Mouse (Mus musculus) embryonic stem cell, embryonic (primary cell): ENCODE results near the gene Wdr89.
"Not testable (repeated sequence)": the region's sequence is repeated elsewhere in the genome, so short reads cannot be mapped to it uniquely, and the experiment has no call there.

Experiments
- CTCF ChIA-PET, 4 experiments: fragments of 300-600 bp in 2 of 4; fragments of 350-600 bp in 2 of 4; sonication (Branson Sonifier 250); formaldehyde crosslinking; loops; one replicate each; lab custom pipeline; 2022; ENCODE audit warnings: inconsistent platforms in 2 of 4; lab: Charles Lee
- POLR2A ChIA-PET, 4 experiments: fragments of 300-600 bp in 2 of 4; fragments of 350-600 bp in 2 of 4; sonication (Branson Sonifier 250); formaldehyde crosslinking; loops; one replicate each; lab custom pipeline; 2022; ENCODE audit warnings: antibody characterized with exemption in 4 of 4, inconsistent platforms in 1 of 4; lab: Charles Lee

The Wdr89 gene

DNA sequence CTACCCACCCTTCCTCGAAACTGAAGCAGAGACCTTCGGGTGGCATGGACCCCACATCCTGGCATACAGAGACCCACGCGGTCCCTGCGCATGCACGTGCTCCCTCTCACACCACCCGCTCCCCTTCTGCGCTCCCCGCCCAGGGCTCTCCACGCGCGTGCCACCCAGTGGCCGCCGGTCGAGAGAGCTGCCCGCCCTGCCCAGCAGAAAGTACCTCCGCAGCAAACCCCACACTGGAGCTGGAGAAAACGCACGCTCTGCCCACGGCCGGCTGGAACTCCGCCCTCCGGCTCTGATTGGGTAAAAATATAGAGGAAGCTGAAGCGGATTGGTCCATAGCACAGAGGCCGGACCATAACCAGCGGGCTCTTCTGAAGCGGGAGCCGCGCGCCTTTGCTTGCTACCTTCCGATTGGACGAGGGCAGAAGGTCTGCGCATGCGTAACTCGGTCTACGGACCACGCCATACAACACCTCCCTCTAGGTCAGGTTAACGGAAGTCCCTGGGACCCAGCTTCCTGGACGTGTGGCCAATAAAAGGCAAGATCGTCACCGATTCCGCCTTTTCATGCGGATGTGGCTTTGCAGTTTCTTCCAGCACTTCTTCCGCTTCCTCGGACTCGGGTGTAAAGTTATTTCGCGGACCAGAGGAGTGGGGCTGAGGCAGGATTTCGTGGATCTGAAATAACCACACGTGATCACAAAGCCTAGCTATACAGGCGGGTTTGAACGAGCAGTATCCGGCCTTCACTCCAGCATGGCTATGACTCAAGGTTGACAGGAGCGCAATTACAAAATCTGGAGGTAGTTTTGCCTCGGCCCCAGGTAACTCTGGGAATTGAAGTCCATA is at the start of gene Wdr89:
Wdr89 (minus strand) TSS at position 280 of the 849 bp plus-strand sequence.
- CTCF ChIA-PET = interaction anchor here (0.6 to 2.3 kb wide), 14 partner anchors 18 to 527 kb away, joined by 3 to 13 read pairs (median 4); partner anchors contain the start of gene Ppp2r5e (in 1 of the 4)
- POLR2A ChIA-PET = interaction anchor here in 3 of 4 experiments (0.6 to 5.2 kb wide), 117 partner anchors 8 to 1762 kb away, joined by 3 to 58 read pairs (median 4); partner anchors contain the start of genes Ppp2r5e (in 3 of the 3), Sgpp1 (in 3 of the 3), Akap5 (in 1 of the 3) and Fut8 (in 1 of the 3)

DNA sequence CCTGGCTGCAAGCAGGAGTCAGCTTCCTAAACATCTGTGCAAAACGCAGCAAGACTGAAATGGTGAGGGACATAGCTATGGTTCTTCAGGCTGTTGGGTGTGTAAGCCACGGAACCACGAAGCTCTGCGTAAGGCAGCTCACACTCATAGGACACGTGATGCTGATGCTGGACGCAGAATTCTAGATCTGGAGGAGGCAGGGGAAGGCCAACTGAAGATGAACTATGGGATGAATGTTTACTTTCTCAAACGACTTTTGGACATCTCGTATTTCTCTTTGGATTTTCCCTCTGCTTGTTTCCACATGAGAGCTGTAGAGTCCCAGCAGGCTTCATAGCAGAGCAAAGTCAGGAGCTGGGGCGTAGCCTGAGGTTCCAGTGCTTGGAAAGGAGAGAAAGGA is 44.3 kb upstream of the Wdr89 start:
- ChIA-PET POLR2A (interaction anchor here in 3 of 4 experiments (0.5 to 2.2 kb wide), 8 partner anchors 10 to 52 kb away, joined by 3 to 12 read pairs (median 3); partner anchors contain the start of genes Sgpp1 (in 1 of the 3) and Wdr89 (in 1 of the 3)), CTCF (interaction anchor here in 1 of 4 experiments (1.0 to 1.2 kb wide), 2 partner anchors 12 to 477 kb away, joined by 3 read pairs; no protein-coding TSS in a partner anchor)

DNA sequence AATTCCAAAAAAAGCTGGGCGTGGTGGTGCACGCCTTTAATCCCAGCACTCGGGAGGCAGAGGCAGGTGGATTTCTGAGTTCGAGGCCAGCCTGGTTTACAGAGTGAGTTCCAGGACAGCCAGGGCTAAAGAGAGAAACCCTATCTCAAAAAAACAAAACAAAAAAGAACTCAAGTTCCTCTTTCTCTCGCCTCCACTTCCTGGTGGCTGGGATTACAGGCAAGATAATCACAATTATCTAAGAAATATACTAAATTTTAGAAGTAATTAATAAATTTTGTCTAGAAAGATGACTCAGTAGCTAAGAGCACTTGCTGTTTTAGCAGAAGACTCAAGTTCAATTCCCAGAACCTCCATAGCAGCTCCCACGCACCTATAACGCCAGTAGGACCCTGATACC is 43.6 kb upstream of the Wdr89 start:
- CTCF ChIA-PET = interaction anchor here in 1 of 4 experiments (1.0 to 1.2 kb wide), 2 partner anchors 11 to 478 kb away, joined by 3 read pairs; no protein-coding TSS in a partner anchor

DNA sequence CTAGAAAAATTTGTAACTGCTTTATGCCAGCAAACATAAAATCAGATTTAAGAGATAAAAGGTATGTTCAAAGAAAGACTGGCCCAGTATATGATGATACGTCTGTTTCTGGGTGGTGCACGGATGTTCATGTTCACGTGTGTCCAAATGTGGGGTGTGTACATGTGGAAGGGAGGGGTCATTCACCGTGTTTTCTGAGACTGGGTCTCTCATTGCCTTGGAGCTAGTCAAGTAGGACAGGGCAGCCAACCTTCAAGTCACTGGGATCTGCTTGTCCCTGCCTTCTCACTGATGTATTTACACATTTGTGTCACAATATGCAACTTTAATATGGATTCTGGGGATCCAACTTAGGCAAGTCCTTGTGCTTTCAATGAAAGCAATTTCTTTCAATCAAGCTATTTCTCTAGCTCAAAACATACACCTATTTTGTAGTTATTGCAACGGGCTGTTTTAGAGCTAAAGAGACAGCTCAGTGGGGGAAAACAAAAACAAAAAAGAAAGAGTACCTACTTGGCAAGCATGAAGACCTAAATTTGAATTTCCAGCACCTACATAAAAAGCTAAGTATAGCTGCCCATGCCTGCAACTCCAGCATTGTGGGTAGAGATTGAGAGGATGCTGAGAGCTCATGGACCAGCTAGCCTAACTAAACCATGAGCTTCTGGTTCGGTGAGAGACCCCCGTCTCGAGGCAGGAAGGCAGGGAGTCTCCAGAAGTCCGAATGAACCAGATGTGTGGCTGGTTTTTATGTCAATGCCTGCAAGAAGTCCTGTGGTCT is 41.4 kb upstream of the Wdr89 start:
- CTCF ChIA-PET = interaction anchor here in 3 of 4 experiments (0.6 to 1.1 kb wide), 3 partner anchors 12 to 1407 kb away, joined by 3 read pairs; no protein-coding TSS in a partner anchor
- POLR2A ChIA-PET = interaction anchor here in 2 of 4 experiments (0.8 to 2.3 kb wide), 3 partner anchors 8 to 16 kb away, joined by 4 to 10 read pairs (median 4); no protein-coding TSS in a partner anchor

More for the DNA sequence above, 43.6 kb upstream of the Wdr89 start:
- POLR2A ChIA-PET = interaction anchor here in 2 of 4 experiments (1.1 to 2.3 kb wide), 7 partner anchors 11 to 44 kb away, joined by 3 to 12 read pairs (median 3); partner anchors contain the start of genes Sgpp1 (in 1 of the 2) and Wdr89 (in 1 of the 2)

DNA sequence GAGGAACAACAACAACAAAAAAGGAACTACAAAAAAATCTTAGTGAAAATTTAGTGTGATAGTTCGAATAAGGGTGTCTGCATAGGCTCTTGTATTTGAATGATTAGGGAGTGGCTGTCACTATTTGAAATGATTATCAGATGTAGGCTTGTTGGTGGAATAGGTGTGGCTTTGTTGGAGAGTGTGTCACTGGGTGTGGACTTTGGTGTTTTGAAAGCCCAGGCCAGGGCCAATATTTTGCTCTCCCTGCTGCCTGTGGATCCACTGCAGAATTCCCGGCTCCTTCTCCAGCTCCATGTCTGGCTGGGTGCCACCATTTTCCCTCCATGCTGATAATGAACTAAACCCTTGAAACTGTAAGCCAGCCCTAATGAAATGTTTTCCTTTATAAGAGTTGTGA is 40.2 kb upstream of the Wdr89 start:
- ChIA-PET POLR2A (interaction anchor here in 2 of 4 experiments (0.7 to 1.1 kb wide), 2 partner anchors 11 to 26 kb away, joined by 3 read pairs; partner anchors contain the start of gene Sgpp1 (in 1 of the 2)), CTCF (interaction anchor here in 1 of 4 experiments (0.7 to 0.9 kb wide), 2 partner anchors 14 to 95 kb away, joined by 3 read pairs; no protein-coding TSS in a partner anchor)

DNA sequence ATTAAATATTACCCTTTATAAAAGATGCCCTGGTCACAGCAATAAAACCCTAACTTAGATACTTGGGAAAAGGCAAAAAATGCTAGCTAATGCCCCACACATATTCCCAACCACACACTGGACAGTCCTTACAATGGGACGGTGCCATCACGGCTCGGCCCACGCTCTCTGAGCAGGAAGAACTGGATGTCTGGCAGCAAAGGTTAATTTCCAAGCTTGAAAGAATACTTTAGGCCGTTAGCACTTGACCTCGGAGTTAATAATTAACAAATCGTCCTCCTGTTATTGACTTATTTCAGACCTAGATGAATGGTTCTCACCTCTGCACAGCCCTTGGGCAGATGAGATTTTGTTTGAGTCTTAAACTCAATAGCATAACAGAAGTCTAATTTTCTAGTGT is 37.3 kb upstream of the Wdr89 start:
- ChIA-PET CTCF (interaction anchor here in 1 of 4 experiments (0.6 kb wide), 2 partner anchors 11 to 19 kb away, joined by 3 read pairs; no protein-coding TSS in a partner anchor), POLR2A (no interaction called here)

DNA sequence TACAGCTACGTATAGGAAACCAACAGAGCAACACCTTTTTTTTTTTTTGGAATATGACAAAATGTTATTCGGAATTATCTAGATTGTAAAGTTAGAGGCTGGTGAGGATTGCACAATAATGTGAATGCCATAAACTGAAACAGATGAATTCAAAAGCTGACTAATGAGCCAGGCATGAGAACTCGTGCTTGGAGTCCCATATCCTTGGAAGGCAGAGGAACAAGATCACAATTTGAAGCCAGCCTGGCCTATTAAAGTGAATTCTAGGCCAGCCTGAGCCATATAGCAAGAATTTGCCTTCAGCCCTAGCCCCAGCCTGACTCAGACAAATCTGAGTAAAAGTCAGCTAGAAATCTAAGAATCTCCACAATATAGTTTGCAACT is 33.4 kb upstream of the Wdr89 start:
- CTCF ChIA-PET = interaction anchor here in 3 of 4 experiments (0.6 to 1.7 kb wide), 4 partner anchors 10 to 291 kb away, joined by 3 to 6 read pairs (median 4); no protein-coding TSS in a partner anchor
- POLR2A ChIA-PET = interaction anchor here in 2 of 4 experiments (0.6 to 2.8 kb wide), 7 partner anchors 8 to 84 kb away, joined by 3 to 17 read pairs (median 4); partner anchors contain the start of gene Wdr89 (in 2 of the 2)

DNA sequence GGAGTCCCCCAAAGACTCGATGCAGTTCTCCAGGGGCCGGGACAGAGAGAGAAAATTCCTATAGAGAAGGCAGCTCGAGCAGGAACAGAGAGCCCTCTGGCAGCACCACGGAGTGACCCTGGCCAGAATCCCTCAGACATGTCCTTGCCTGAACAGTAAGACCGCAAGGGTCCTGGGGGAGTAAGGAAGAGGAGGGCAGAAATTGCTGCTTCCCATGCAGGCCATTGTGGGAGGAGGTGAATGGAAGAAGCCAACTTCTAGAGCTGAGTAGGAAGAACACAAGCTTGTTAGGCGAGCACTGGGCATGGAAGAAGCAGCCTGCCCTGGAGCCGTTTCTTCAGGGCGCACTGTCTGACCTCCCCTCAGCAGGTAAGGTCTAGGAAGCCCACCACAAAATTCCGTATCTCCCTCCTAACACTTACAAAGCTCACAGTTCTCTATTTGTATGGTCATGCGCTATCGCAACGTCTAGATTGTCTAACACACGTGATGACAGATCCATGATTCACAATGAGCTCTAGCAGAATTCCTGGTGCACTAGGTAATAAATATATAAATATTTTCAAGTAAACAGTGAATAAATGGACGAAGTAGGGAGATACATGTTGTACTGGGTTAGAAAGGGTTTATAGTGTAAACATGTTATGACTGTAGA is 32.9 kb upstream of the Wdr89 start:
- ChIA-PET POLR2A (interaction anchor here in 3 of 4 experiments (0.6 to 2.8 kb wide), 12 partner anchors 9 to 179 kb away, joined by 3 to 17 read pairs (median 4); partner anchors contain the start of genes Wdr89 (in 2 of the 3) and Sgpp1 (in 1 of the 3)), CTCF (interaction anchor here in 3 of 4 experiments (0.6 to 1.7 kb wide), 4 partner anchors 11 to 291 kb away, joined by 3 to 6 read pairs (median 4); no protein-coding TSS in a partner anchor)

DNA sequence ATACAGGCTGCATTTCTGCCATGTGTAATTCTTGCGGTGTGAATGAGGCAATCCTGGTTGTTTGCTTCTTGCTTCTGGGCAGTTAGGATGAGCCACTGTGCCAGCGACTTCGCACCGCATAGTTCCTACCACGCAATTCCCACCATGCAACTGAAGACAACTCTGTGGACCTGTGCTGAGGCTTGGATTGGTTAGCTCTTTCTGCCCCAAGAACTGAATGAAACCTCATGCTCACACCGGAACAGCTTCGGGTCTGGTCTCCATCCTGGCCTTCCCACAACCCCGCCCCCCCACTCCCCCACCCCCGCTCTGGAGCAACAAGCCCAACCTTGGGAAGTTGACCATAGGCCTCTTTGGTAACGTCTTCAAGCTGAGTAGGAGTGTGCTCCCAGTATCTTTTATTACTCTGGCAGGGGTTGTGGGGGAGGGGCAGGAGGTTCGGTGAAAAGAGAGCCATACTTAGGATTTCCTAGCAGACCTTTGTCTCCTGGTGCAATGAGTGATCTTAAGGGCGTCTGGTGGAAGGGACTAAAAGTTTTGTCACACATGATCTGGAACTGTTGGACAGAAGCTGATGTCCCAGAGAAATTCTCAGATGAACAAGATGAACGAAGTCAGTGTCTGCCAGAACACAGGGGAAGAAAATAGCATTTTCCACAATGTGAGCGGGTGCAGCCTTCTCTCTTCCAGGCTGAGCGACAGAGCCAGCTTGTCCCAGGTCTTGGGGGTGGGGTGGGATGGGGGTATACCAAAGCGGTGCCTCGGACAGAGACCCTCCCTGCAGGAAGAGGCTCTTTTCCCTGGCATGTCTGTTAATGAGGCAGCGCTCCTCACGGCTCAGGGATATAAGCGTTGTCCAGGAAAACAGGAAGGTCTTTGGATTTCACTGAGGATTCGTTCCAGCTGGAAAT is 32.1 kb upstream of the Wdr89 start:
- POLR2A ChIA-PET = interaction anchor here in 3 of 4 experiments (0.6 to 2.8 kb wide), 18 partner anchors 9 to 178 kb away, joined by 3 to 17 read pairs (median 4); partner anchors contain the start of genes Wdr89 (in 3 of the 3) and Sgpp1 (in 2 of the 3)
- CTCF ChIA-PET = interaction anchor here in 3 of 4 experiments (0.6 to 1.7 kb wide), 4 partner anchors 12 to 291 kb away, joined by 3 to 4 read pairs (median 3); no protein-coding TSS in a partner anchor

DNA sequence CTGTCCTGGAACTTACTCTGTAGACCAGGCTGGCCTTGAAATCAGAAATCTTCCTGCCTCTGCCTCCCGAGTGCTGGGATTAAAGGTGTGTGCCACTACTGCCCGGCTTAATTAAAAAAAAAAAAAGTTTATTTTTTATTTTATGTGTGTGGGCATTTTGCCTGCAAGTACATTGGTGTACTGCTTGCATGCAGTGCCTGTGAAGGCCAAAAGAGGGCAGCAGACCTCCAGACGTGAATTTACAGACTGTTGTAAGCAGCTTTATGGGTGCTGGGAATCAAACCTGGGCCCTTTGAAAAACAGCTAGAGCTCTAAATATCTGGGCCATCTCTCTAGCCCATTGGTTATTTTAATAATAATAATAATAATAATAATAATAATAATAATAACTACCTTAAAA is 29.4 kb upstream of the Wdr89 start:
- ChIA-PET CTCF (interaction anchor here in 3 of 4 experiments (0.6 to 0.9 kb wide), 9 partner anchors 11 to 227 kb away, joined by 3 to 4 read pairs (median 3); partner anchors contain the start of gene Wdr89 (in 1 of the 3)), POLR2A (no interaction called here)

DNA sequence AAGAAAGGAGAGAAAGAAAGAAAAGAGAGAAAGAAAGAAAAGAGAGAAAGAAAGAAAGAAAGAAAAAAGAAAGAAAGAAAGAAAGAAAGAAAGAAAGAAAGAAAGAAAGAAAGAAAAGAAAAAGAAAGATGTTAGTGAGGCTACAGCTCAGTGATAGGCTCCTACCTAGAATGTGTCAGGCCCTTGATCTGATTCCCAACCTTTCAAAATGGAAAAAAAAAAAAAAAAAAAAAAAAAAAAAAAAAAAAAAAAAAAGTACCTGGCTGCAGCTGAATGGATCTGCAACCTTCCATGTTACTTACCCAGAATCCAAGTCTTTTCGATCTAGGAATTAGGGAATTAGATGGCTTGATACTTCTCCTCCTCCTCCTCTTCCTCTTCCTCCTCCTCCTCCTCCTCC is 26.5 kb upstream of the Wdr89 start:
- ChIA-PET CTCF (interaction anchor here in 3 of 4 experiments (0.6 to 1.0 kb wide), 5 partner anchors 14 to 63 kb away, joined by 3 to 5 read pairs (median 3); no protein-coding TSS in a partner anchor), POLR2A (interaction anchor here in 2 of 4 experiments (0.9 kb wide), 2 partner anchors 24 to 26 kb away, joined by 3 to 4 read pairs; partner anchors contain the start of gene Wdr89 (in 1 of the 2))

DNA sequence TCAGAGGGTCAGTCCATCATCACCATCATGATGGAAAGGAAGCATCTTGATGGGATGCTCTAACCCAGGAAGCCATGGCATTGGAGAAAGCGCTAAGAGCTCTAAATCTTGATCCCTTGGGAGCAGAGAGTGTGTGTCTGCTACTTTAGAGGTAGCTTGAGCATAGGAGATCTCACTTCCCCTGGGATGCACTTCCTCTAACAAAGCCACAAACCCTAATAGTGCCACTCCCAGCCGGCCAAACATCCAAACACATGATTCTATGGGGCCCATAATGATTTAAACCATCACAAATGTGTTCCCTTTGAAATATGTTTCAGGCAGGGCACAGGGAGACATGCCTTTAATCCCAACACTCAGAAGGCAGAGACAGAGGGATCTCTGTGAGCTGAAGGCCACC is 19.7 kb upstream of the Wdr89 start:
- CTCF ChIA-PET = no interaction called here
- POLR2A ChIA-PET = interaction anchor here in 1 of 4 experiments (1.7 kb wide), 1 partner anchor 12 kb away, joined by 4 read pairs; no protein-coding TSS in a partner anchor

DNA sequence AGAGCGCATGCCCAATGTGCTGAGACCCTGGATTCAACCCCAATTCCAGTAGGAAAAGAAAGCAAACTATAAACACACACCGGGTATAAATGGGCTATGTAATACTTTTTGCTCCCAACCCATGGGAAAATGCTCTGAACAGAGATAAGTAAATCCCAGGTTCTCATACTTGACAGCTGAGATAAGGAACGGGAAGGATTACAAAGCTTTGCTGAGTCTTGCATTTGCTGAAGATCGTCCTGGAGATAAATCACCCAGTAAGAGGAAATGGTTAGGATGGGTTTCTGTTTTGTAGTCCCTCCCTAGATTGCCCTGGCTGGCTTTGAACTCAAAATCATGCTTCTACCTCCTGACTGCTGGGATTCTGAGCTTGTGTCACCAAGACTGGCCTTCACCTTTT is 18.0 kb upstream of the Wdr89 start:
- CTCF ChIA-PET = no interaction called here
- POLR2A ChIA-PET = interaction anchor here in 2 of 4 experiments (0.5 to 1.5 kb wide), 3 partner anchors 15 to 131 kb away, joined by 3 to 8 read pairs (median 4); partner anchors contain the start of gene Wdr89 (in 1 of the 2)

DNA sequence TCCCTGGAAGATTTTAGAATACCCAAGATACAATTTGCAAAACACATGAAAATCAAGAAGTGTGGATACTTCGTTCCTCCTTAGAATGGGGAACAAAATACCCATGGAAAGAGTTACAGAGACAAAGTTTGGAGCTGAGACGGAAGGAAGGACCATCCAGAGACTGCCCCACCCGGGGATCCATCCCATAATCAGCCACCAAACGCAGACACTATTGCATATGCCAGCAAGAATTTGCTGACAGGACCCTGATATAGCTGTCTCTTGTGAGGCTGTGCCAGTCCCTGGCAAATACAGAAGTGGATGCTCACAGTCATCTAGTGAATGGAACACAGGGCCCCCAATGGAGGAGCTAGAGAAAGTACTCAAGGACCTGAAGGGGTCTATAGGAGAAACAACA is 14.7 kb upstream of the Wdr89 start:
- CTCF ChIA-PET = not testable (repeated sequence)
- POLR2A ChIA-PET = interaction anchor here in 3 of 4 experiments (1.0 to 3.1 kb wide), 5 partner anchors 12 to 15 kb away, joined by 3 to 10 read pairs (median 6); partner anchors contain the start of gene Wdr89 (in 3 of the 3)

DNA sequence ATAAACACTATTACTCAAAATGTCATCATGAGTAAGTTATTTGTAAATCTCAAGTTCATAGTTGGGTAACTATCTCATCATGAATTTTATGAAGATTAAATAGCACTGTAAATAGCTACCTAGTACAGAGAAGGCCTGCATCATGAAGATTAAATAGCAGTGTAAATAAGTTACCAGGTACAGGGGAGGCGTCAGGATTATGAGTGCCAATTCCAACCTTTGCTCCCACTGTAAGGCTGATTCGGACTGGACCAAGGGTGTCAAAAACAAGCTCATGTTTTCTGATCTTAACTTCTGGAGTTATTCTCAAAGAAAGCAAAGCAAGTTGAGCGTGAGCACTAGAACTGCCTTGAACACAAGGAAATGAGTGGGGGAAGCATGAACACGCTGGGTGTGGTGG is 14.3 kb upstream of the Wdr89 start:
- CTCF ChIA-PET = no interaction called here
- POLR2A ChIA-PET = interaction anchor here in 3 of 4 experiments (1.0 to 3.1 kb wide), 5 partner anchors 11 to 14 kb away, joined by 3 to 10 read pairs (median 6); partner anchors contain the start of gene Wdr89 (in 3 of the 3)
